Mouse (Mus musculus): ENCODE data around the gene Prap1. TPM values are rescaled to one million over a fixed set of nuclear protein-coding genes. Genes with fewer than 3 reads are reported as not detected.

Prap1 gene
- polyA plus RNA-seq (2015; fragmentation: Nextera tagmentation; extraction: Ambion mirVana), result not detected in 2 replicates

DNA sequence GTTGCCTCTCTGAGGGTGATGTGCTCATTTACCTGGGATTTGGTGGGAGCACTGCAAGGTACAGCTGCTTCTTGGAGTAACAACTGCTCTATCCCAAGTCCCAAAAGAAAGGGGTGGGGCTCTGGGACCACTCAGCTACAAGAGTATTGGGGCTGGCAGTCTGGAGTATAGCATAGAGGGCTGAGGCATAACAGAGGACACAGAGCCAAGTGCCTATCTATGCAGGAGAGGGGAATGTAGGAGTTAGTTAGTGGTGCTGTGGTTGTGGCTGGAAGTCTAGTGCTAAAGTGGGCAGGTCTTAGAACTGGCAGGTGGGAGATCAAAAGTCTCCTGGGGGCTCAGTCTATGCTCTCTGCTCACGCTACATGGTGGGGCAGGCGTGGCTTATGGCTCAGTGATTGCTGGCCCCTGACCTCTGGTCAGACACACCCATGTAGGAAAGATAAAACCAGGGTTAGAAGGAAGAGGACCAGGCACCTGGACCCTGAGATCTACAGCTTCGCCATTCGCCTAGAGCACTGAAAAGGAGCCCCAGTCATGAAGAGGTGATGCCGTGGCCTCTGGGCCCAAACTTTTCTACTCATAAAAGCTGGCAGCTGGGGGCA lies at the start of gene Prap1:
Prap1 (plus strand) TSS at position 472 of the 605 bp plus-strand sequence.
- no peak within 1 kb of the TSS for H3K4me3 ChIP-seq (ENCODE audit: low read length)
- 0 out of 2 replicates have a peak, but pooled peaks cover 2% of the 10 kb centered on the region for H3K36me3 ChIP-seq (ENCODE audit: control insufficient read depth, insufficient read depth, low read length)
- H3K4me1 ChIP-seq (ENCODE audit: control insufficient read depth, insufficient read depth, low read depth, low read length), result no peaks in the 10 kb centered on the region
- no peaks in the 10 kb centered on the region for H3K9me3 ChIP-seq (ENCODE audit: control insufficient read depth, low read length)
- H3K27ac ChIP-seq (ENCODE audit: low read depth, low read length), result no peak within 1 kb of the TSS
- no peaks in the 10 kb centered on the region for H3K27me3 ChIP-seq (replicated peaks; ENCODE audit: control insufficient read depth, insufficient read depth, low read length)
- 75% methylated on average over 5 of the region's 5 CpGs for WGBS
- no peak within 1 kb of the TSS for H3K4me2 ChIP-seq (ENCODE audit: low read length)
- no peak for ATAC-seq
- H3K9ac ChIP-seq (ENCODE audit: low read depth, low read length), result no peak within 1 kb of the TSS

DNA sequence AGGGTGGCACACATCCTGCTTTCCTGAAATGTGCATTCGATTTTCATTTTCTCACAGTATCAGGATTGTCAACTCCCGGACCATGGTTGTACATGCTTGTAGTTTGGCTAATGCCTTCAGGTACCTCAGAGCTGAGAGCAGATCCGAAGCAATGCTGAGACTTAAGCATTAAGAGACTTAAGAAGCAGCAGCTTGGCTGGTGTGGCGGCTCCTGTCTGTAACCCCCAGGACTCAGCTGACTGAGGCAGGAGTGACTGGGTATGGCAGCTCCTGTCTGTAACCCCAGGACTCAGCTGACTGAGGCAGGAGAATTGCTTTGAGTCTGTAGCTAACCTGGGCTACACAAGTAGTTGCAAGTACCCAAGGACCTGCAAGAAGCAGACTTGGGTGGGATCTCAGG lies 47.6 kb upstream of the Prap1 start:
- Histone ChIP-seq H3K27me3 (replicated peaks; ENCODE audit: control insufficient read depth, insufficient read depth, low read length) (peaks cover 15% of the 10 kb centered on the region), H3K4me2 (ENCODE audit: low read length) (no peak overlapping the region)
- 89% methylated on average over 4 of the region's 4 CpGs for WGBS

DNA sequence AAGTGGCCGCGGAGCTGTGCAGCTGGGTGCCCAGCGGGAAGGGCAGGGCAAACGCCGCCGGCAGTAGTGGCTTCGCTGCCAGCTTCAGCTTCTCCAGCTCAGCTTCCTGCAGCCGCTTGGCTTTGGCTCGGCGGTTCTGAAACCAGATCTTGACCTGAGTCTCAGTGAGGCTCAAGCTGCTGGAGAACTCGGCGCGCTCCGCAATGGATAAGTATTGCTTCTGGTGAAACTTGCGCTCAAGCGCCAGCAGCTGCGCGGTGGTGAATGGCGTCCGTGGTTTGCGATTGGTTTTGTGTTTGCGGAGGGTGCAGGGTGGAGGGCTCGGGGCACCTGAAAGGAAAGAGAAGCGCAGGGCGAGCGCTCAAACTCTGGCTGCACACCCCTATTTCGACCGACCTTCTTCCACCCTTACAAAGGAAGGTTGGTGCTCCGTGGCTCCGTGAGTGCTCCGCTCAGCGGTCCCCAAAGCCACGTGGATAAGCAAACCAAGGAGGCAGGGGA lies 45.3 kb upstream of the Prap1 start:
- Histone ChIP-seq H3K4me1 (ENCODE audit: control insufficient read depth, insufficient read depth, low read depth, low read length) (peaks cover 18% of the 10 kb centered on the region), H3K9me3 (ENCODE audit: control insufficient read depth, low read length) (no peaks in the 10 kb centered on the region), H3K4me2 (ENCODE audit: low read length) (peak overlapping the region; percentile 80), H3K27ac (ENCODE audit: low read depth, low read length) (no peak overlapping the region), H3K4me3 (ENCODE audit: low read length) (peak overlapping the region; percentile 50), H3K36me3 (ENCODE audit: control insufficient read depth, insufficient read depth, low read length) (no peaks in the 10 kb centered on the region), H3K9ac (ENCODE audit: low read depth, low read length) (peak overlapping the region; percentile 33; the same call in 1 of the 2 replicates), H3K27me3 (replicated peaks; ENCODE audit: control insufficient read depth, insufficient read depth, low read length) (peaks cover 25% of the 10 kb centered on the region)
- 0 out of 2 replicates have a peak, but pooled peaks have one; percentile 24 for ATAC-seq
- WGBS, result under 1% methylated on average over 33 of the region's 33 CpGs

More for the DNA sequence above, 47.6 kb upstream of the Prap1 start:
- Histone ChIP-seq H3K27ac (ENCODE audit: low read depth, low read length) (no peak overlapping the region), H3K9ac (ENCODE audit: low read depth, low read length) (no peak overlapping the region), H3K9me3 (ENCODE audit: control insufficient read depth, low read length) (no peaks in the 10 kb centered on the region), H3K4me1 (ENCODE audit: control insufficient read depth, insufficient read depth, low read depth, low read length) (peaks cover 18% of the 10 kb centered on the region), H3K36me3 (ENCODE audit: control insufficient read depth, insufficient read depth, low read length) (peaks cover 4% of the 10 kb centered on the region), H3K4me3 (ENCODE audit: low read length) (no peak overlapping the region)
- ATAC-seq, result no peak

DNA sequence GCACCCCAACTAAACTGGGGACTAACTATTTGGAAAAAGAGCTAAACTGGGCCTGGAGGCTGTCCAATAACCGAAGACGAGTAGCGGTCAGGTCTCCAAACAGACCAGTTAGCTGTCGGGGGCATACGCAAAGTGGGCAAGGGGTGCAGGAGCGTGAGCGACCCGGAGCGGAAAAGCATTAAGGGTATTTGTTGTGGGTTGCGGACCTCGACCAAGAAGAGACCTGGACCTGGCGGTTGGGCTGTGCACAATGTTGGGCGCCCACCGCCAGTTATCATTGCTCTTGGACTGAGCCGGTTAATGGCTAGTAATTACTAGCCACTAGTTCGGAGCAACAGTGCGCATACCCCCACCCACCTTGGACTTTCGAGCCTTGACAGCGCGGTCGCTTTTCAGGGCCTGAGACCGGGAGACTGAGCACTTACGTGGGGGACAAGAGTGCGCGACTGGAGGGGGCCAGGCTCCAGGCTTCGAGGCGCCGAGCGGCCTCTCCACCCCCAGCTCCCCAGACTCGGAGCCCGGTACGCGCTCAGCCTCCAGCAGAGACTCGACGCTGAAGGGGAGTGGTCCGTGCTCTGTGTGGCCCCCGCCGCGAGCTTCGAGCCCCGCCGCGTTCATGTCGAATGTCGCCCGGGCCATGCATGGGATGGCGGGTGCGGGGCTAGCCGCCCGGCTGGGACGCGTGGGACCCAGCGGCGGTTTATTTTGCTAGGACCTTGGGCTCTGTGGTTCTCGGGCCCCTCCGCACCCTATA lies 44.7 kb upstream of the Prap1 start, which contains the start of gene Msx3:
Msx3 (minus strand) TSS at position 729 of the 754 bp plus-strand sequence.
- under 1% methylated on average over 56 of the region's 56 CpGs for WGBS
- Histone ChIP-seq H3K9me3 (ENCODE audit: control insufficient read depth, low read length) (no peaks in the 10 kb centered on the region), H3K27ac (ENCODE audit: low read depth, low read length) (no peak within 1 kb of the TSS), H3K27me3 (replicated peaks; ENCODE audit: control insufficient read depth, insufficient read depth, low read length) (peaks cover 25% of the 10 kb centered on the region), H3K4me1 (ENCODE audit: control insufficient read depth, insufficient read depth, low read depth, low read length) (peaks cover 18% of the 10 kb centered on the region), H3K9ac (ENCODE audit: low read depth, low read length) (peak within 1 kb of the TSS; percentile 59), H3K4me2 (ENCODE audit: low read length) (peak within 1 kb of the TSS; percentile 80), H3K4me3 (ENCODE audit: low read length) (peak within 1 kb of the TSS; percentile 50), H3K36me3 (ENCODE audit: control insufficient read depth, insufficient read depth, low read length) (no peaks in the 10 kb centered on the region)
- ATAC-seq, result peak; percentile 48

DNA sequence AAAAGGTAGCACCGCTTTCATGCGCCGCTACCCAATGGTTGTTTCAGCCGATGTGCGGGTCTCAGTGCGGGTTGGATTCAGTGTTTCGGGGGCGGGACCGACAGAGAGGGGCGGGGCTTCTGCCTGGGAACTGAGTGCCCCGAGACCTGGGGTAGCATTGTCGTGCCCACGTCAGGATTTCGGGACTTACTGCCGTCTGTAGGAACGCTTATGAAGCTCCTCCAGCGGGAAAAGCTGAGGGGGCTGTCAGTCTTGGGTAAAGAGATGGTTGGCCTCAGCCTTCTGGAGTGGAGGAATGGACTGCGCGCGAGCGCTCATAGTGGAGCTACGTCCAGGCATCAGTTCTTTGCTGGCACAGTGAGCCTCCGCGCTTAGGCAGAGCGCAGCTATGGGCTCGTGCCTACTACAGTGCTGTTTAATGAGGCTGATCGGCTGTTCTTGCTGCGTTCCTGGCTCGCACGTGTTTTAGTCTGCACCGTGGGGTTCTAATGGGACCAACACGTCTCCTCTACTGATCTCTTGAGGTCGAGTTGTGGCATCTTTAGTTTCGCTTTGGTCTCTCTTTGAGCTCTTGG lies 44.0 kb upstream of the Prap1 start:
- ATAC-seq, result peak; percentile 84
- peak overlapping the region; percentile 59 for H3K9ac ChIP-seq (ENCODE audit: low read depth, low read length)
- peaks cover 25% of the 10 kb centered on the region for H3K27me3 ChIP-seq (replicated peaks; ENCODE audit: control insufficient read depth, insufficient read depth, low read length)
- H3K4me3 ChIP-seq (ENCODE audit: low read length), result peak overlapping the region; percentile 50
- no peaks in the 10 kb centered on the region for H3K9me3 ChIP-seq (ENCODE audit: control insufficient read depth, low read length)
- peaks cover 18% of the 10 kb centered on the region for H3K4me1 ChIP-seq (ENCODE audit: control insufficient read depth, insufficient read depth, low read depth, low read length)
- H3K27ac ChIP-seq (ENCODE audit: low read depth, low read length), result no peak overlapping the region
- H3K36me3 ChIP-seq (ENCODE audit: control insufficient read depth, insufficient read depth, low read length), result no peaks in the 10 kb centered on the region
- whole genome bisulfite sequencing, result under 1% methylated on average over 34 of the region's 34 CpGs
- peak overlapping the region; percentile 80 for H3K4me2 ChIP-seq (ENCODE audit: low read length)

DNA sequence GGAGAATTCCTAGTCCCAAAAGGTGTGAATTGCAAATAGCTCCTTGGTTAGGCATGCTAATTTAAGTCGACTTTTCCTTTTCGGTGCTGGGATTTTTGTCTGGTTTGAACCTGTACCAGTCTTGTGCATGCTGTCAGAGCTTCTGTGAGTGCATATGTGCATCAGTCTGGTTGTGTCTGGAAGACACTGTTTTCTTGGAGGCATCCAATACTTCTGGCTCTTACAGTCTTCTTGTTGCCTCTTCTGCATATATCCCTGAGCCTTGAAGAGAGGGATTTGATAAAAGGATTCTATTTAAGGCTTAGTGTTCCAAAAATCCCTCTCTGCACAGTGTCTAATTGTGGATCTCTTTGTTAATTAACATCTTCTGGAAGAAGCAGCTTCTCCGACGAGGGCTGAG lies 39.1 kb upstream of the Prap1 start:
- no peak for ATAC-seq

DNA sequence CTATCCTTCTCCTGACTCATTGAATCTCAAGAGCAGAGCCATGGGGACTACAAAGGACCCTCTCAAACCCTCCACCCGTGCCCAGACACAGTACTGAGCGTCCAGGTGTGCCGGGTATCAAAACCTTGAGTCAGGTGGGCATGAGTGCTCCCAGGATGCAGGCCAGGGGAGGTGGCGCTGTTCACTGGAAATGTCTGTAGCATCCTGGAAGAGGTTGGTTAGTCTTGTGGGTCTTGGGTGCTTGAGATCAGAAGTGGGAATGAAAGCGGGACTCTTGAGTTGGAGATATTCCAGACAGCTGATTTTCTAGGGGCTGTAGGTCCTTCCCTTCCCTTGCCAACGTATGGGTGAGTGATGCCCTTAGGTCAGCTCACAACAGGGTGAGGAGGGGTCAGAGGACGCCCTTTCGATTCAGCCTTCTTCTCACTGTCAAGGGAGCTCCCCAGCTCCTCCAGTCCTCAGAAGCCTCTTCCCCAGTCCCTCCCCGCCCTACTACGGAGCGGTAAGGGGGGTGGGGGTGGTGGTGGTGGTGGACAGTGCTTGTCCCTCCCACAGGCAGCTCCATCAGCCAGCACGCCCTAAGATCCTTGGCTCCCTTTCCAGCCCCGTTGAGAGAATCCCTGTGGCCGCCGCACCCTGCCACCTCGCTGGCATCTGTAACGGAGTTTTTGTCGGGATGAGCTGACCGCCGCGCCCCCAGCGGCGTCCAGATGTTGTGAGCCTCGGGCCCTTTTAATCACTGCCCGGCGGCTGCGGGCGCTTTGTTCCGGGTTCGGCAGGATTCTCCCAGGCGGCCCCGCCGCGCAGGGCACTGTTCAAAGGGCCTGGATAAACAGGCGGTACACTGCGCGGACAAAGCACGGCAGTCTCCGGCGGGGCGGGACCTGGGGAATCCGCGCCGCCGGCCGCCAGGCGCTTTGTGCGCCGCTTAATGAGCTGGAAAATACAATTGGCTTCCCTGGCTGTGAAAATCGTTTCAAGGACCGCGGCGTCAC lies 35.5 kb upstream of the Prap1 start:
- WGBS, result 2% methylated on average over 53 of the region's 53 CpGs
- no peaks in the 10 kb centered on the region for H3K9me3 ChIP-seq (ENCODE audit: control insufficient read depth, low read length)
- peak overlapping the region; percentile 80 for H3K9ac ChIP-seq (ENCODE audit: low read depth, low read length)
- ATAC-seq, result peak; percentile 73
- H3K4me2 ChIP-seq (ENCODE audit: low read length), result peak overlapping the region; percentile 86
- H3K27me3 ChIP-seq (replicated peaks; ENCODE audit: control insufficient read depth, insufficient read depth, low read length), result no peaks in the 10 kb centered on the region
- no peaks in the 10 kb centered on the region for H3K36me3 ChIP-seq (ENCODE audit: control insufficient read depth, insufficient read depth, low read length)
- peaks cover 24% of the 10 kb centered on the region for H3K4me1 ChIP-seq (ENCODE audit: control insufficient read depth, insufficient read depth, low read depth, low read length)
- peak overlapping the region; percentile 57 for H3K4me3 ChIP-seq (ENCODE audit: low read length)
- H3K27ac ChIP-seq (ENCODE audit: low read depth, low read length), result peak overlapping the region; percentile 81

More for the DNA sequence above, 39.1 kb upstream of the Prap1 start:
- H3K4me2 ChIP-seq (ENCODE audit: low read length), result no peak overlapping the region
- no peak overlapping the region; the same call in 1 of the 2 replicates for H3K27ac ChIP-seq (ENCODE audit: low read depth, low read length)
- no peak overlapping the region for H3K9ac ChIP-seq (ENCODE audit: low read depth, low read length)
- 78% methylated on average over 4 of the region's 4 CpGs for WGBS
- peaks cover 18% of the 10 kb centered on the region for H3K4me1 ChIP-seq (ENCODE audit: control insufficient read depth, insufficient read depth, low read depth, low read length)
- H3K27me3 ChIP-seq (replicated peaks; ENCODE audit: control insufficient read depth, insufficient read depth, low read length), result peaks cover 15% of the 10 kb centered on the region
- H3K4me3 ChIP-seq (ENCODE audit: low read length), result no peak overlapping the region
- no peaks in the 10 kb centered on the region for H3K9me3 ChIP-seq (ENCODE audit: control insufficient read depth, low read length)
- no peaks in the 10 kb centered on the region for H3K36me3 ChIP-seq (ENCODE audit: control insufficient read depth, insufficient read depth, low read length)

DNA sequence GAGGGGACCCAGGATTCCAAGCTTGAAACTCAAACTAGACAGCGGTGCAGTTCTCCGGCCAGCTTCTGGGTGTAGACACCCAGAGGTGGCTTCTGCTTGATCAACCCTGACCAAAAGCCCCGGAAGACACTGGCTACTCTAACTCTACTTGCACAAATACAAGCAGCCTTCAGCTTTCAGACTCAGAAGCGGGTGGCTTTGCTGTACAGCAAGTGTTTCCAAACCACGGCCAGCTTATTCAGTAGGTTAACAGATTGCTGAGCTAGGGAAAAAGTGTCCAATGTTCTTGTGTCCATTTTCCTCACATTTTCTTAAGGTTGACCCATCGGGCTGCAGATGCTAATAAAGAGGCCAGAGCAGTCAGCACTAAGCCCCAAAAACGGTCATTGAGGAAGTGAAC lies 34.7 kb upstream of the Prap1 start:
- Histone ChIP-seq H3K9ac (ENCODE audit: low read depth, low read length) (peak overlapping the region; percentile 80), H3K27ac (ENCODE audit: low read depth, low read length) (peak overlapping the region; percentile 81), H3K4me2 (ENCODE audit: low read length) (peak overlapping the region; percentile 86), H3K27me3 (replicated peaks; ENCODE audit: control insufficient read depth, insufficient read depth, low read length) (no peaks in the 10 kb centered on the region), H3K36me3 (ENCODE audit: control insufficient read depth, insufficient read depth, low read length) (no peaks in the 10 kb centered on the region), H3K9me3 (ENCODE audit: control insufficient read depth, low read length) (no peaks in the 10 kb centered on the region), H3K4me3 (ENCODE audit: low read length) (peak overlapping the region; percentile 57), H3K4me1 (ENCODE audit: control insufficient read depth, insufficient read depth, low read depth, low read length) (peaks cover 24% of the 10 kb centered on the region)
- 8% methylated on average over 7 of the region's 7 CpGs for WGBS
- ATAC-seq, result no peak
